Mouse (Mus musculus): ENCODE data around the gene Abhd16a.

DNA sequence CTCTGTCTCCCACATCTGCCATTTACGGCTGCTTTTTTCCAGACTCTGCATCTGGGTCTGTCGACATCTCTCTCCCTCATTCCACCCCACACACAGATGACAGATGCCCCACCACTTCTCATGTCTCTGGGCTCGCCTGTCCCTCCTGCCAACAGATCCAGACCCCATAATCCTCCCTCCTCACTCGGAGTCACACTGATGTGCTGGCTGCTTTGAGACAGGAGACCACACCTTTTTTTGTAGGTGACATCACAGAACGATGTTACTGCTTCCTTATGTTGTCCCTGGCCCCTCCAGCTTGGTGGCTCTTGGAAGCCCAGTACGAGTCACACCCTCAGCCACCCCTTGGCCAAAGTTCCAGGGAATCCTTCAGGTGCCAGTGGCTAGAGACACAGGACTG, 8.8 kb upstream of the Abhd16a start:
- TF ChIP-seq POLR2A (IDR thresholded peaks at IDR 0.05; ENCODE audit: borderline replicate concordance, control insufficient read depth, low read depth, low read length) (no peak), CTCF (IDR thresholded peaks at IDR 0.05; ENCODE audit: control insufficient read depth, insufficient read depth, low read length) (no peak)

Data from bone marrow, adult 2 months (tissue).